Mouse (Mus musculus): ENCODE data around the gene Naa15.
"Not testable (repeated sequence)": the region's sequence is repeated elsewhere in the genome, so short reads cannot be mapped to it uniquely, and the experiment has no call there.

DNA sequence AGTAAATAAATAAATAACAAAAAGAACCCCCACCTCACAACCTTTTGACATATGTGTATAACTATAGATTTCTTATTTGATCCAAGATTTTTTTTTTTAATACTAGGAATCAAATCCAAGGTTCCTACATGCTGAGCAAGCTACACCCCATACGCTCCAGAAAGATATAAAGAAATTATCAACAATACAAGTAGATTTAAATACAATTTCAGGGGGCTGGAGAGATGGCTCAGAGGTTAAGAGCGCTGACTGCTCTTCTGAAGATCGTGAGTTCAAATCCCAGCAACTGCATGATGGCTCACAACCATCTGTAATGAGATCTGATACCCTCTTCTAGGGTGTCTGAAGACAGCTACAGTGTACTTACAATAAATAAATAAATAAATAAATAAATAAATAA is 21.9 kb upstream of the Naa15 start:
- not testable (repeated sequence) for TF ChIP-seq CTCF (IDR thresholded peaks at IDR 0.05; ENCODE audit: borderline replicate concordance, insufficient read depth, low read length); POLR2A (IDR thresholded peaks at IDR 0.05; ENCODE audit: low read depth, low read length)
